Mouse (Mus musculus): ENCODE data around the gene Flna. TPM values are rescaled to one million over a fixed set of nuclear protein-coding genes. Genes with fewer than 3 reads are reported as not detected.

The Flna gene
- polyA plus RNA-seq, 1 experiment from 2014 or later = 331 TPM

DNA sequence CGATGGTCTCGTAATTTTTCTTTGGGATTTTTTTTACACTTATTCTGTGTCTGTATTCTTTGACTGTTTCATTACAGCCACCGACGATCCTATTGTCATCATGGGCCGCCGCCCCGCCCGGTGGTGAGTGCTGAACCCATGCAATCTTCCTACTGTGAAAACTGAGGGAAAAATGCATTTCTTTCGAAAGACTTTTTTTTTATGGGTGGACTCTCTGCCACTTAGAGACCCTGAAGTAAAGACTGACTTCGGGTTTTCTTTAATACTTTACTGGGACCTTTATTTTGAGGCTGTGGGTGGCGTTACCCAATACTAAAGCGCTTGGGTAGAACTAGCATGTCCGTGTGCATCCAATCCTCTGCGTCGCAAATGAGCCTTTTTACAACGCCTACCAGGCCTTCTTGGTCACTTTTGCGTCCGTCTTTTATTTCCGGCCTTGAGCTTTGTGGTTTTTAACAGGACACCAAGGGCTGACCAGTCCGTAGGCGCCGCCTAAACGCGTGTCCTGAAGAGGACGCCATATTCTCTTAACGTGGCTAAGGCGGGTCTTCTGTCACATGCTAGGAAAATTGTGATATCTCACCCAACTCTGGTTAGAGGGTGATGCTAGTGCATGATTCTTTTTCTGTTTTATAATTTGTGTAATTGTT is 21.4 kb upstream of the Flna start:
- peak; percentile 38 for DNase-seq (ENCODE audit: low spot score)
- peak overlapping the region; percentile 68 for H3K4me3 ChIP-seq
- H3K9me3 ChIP-seq = no peaks in the 10 kb centered on the region
- no peaks in the 10 kb centered on the region; the same call in 1 of the 2 replicates for H3K4me1 ChIP-seq
- H3K27me3 ChIP-seq (replicated peaks; ENCODE audit: low read depth, poor library complexity, severe bottlenecking) = no peaks in the 10 kb centered on the region
- WGBS = 21% methylated on average over 27 of the region's 27 CpGs
- peak overlapping the region; percentile 92 for H3K27ac ChIP-seq (replicated peaks)
- peaks cover 18% of the 10 kb centered on the region for H3K36me3 ChIP-seq (replicated peaks)

DNA sequence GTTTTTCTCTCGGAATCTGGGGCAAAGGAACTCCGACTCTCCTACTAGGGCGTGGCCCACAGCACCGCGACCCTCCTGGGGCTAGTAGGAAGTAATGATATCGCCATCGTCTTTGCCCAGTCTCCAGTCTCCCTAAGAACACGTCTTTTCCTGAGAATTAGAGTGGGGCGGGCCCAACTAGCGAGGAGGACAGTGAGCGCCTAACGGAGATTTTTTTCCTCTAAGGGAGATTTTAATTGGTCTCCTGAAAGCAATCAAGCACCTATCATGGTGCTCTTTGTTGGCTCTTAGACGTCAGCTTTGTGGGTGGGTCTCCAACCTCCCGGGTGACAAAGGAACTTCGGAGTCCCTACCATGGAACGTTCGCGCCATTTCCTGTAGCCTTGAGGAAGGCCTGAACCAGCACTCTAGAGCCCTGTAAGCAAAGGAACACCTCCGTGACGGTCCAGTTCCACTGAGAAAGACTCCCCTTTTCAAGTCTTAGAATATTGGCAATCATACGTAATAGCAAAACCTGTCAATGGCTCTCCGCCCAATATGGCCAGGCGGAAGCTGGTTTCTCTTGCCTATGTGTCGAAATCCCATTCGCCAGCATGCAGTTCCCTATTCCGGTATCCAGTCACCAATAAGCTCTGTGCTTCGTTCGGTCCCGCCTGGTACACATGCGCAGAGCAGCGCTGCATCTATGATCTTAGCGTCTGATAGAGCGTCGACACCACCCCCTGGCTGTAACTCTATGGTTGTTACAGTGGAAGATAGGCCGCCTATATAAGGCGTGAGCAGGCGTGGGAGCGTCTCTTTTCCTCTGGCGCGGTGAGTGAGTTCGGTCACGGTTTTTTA is 20.7 kb upstream of the Flna start, which contains the start of gene Rpl10:
Rpl10 (plus strand) TSS at position 751 of the 840 bp plus-strand sequence.
- peak; percentile 92 for DNase-seq (ENCODE audit: low spot score)
- no peaks in the 10 kb centered on the region for H3K9me3 ChIP-seq
- H3K27ac ChIP-seq (replicated peaks) = peak within 1 kb of the TSS; percentile 92
- H3K4me3 ChIP-seq = peak within 1 kb of the TSS; percentile 68
- H3K36me3 ChIP-seq (replicated peaks) = peaks cover 18% of the 10 kb centered on the region
- 18% methylated on average over 42 of the region's 42 CpGs for WGBS
- H3K27me3 ChIP-seq (replicated peaks; ENCODE audit: low read depth, poor library complexity, severe bottlenecking) = no peaks in the 10 kb centered on the region
- H3K4me1 ChIP-seq = no peaks in the 10 kb centered on the region; the same call in 1 of the 2 replicates

GRCm38 (mm10) chrX:74269736-74270061 is 20.1 kb upstream of the Flna start:
- Histone ChIP-seq H3K4me1 (no peaks in the 10 kb centered on the region; the same call in 1 of the 2 replicates), H3K9me3 (no peaks in the 10 kb centered on the region), H3K27ac (replicated peaks) (peak overlapping the region; percentile 92), H3K36me3 (replicated peaks) (peaks cover 18% of the 10 kb centered on the region), H3K4me3 (peak overlapping the region; percentile 68), H3K27me3 (replicated peaks; ENCODE audit: low read depth, poor library complexity, severe bottlenecking) (no peaks in the 10 kb centered on the region)
- peak; percentile 23 for DNase-seq (ENCODE audit: low spot score)
- 32% methylated on average over 3 of the region's 3 CpGs for WGBS

- peaks cover 5% of the 10 kb centered on the region; the same call in 1 of the 2 replicates for H3K4me1 ChIP-seq
- WGBS = 92% methylated on average over 3 of the region's 3 CpGs
- H3K27me3 ChIP-seq (replicated peaks; ENCODE audit: low read depth, poor library complexity, severe bottlenecking) = no peaks in the 10 kb centered on the region
- H3K9me3 ChIP-seq = no peaks in the 10 kb centered on the region
- DNase-seq (ENCODE audit: low spot score) = no peak
- peaks cover 39% of the 10 kb centered on the region for H3K36me3 ChIP-seq (replicated peaks)
- no peak overlapping the region for H3K27ac ChIP-seq (replicated peaks)
- no peak overlapping the region for H3K4me3 ChIP-seq
Measured at GRCm38 (mm10) chrX:74257746-74258145, 8.1 kb upstream of the Flna start.

DNA sequence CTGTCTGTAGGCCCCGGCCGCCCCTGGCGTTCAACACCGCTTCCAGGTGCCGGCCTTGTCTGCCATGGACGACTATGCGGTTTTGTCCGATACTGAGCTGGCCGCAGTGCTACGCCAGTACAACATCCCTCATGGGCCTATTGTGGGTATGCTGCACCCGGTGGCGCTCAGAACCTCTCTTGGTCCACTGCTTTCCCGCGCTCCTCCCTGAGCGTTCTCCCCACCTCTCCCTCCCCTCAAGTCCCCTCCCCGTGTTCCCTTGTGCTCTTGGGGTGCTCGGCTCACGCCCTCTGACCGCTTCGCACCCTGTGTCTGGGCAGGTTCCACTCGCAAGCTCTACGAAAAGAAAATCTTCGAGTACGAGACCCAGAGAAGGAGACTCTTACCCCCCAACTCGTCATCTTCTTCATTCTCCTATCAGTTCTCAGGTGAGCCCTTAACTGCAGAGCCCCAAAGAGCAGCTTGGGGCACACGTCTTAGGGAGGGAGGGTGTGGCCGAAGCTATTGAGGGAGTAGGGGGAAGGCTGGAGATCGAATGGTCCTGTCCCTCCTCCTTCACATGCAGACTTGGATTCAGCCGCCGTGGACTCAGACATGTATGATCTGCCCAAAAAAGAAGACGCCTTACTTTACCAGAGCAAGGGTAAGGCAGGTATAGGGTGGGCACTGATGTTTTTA is 5.4 kb upstream of the Flna start:
- WGBS = 24% methylated on average over 31 of the region's 31 CpGs
- Histone ChIP-seq H3K9me3 (no peaks in the 10 kb centered on the region), H3K27me3 (replicated peaks; ENCODE audit: low read depth, poor library complexity, severe bottlenecking) (no peaks in the 10 kb centered on the region), H3K4me3 (peak overlapping the region; percentile 73), H3K36me3 (replicated peaks) (peaks cover 33% of the 10 kb centered on the region), H3K27ac (replicated peaks) (peak overlapping the region; percentile 91), H3K4me1 (peaks cover 7% of the 10 kb centered on the region; the same call in 1 of the 2 replicates)
- no peak for DNase-seq (ENCODE audit: low spot score)

DNA sequence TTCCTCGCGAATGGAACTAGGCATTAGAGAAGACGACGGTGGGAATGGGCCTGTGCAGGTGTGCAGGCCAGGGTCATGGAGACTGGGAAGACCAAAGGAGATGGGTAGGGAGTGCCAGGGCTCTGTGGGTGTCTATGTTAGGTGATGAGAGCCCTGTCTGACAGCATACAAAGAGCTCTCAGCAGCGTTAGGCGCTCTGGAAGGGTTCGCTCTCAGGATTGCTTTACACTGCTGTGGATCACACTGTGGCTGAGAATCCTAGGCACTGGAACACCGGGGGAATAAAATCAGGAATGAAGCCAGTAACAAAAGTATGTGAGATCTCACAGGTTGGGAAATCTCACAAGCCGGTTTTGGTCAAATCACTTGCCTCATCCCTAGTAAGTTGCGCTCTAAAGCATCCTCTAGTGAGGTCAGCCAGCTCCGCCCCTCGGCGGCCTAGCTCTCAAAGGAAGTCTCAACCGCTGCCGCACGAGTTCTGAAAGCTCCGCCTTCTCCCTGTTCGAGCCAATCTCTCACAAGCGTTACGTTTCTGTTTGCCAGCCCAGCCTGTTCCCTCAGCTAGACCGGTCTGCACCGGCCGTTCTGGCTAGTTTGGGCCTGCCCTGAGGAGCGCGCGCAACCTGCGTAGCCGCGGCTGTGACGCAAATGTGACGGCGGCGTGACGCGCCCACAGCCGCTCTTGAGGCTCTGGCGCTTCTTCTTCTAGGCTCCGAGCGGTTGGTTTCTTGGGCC is 4.7 kb upstream of the Flna start, which contains the start of gene Emd:
Emd (plus strand) TSS at position 535 of the 735 bp plus-strand sequence.
- H3K4me3 ChIP-seq = peak within 1 kb of the TSS; percentile 73
- WGBS = 20% methylated on average over 39 of the region's 39 CpGs
- peak within 1 kb of the TSS; percentile 91 for H3K27ac ChIP-seq (replicated peaks)
- H3K4me1 ChIP-seq = peaks cover 11% of the 10 kb centered on the region; the same call in 1 of the 2 replicates
- no peaks in the 10 kb centered on the region for H3K27me3 ChIP-seq (replicated peaks; ENCODE audit: low read depth, poor library complexity, severe bottlenecking)
- DNase-seq (ENCODE audit: low spot score) = peak; percentile 92
- H3K9me3 ChIP-seq = peaks cover 2% of the 10 kb centered on the region; the same call in 1 of the 2 replicates
- peaks cover 29% of the 10 kb centered on the region for H3K36me3 ChIP-seq (replicated peaks)

- H3K4me3 ChIP-seq = peak overlapping the region; percentile 61
- H3K4me1 ChIP-seq = peaks cover 15% of the 10 kb centered on the region
- H3K27me3 ChIP-seq (replicated peaks; ENCODE audit: low read depth, poor library complexity, severe bottlenecking) = no peaks in the 10 kb centered on the region
- H3K27ac ChIP-seq (replicated peaks) = peak overlapping the region; percentile 87; the same call in 1 of the 2 replicates
- 11% methylated on average over 3 of the region's 3 CpGs for WGBS
- peak; percentile 77 for DNase-seq (ENCODE audit: low spot score)
- peaks cover 4% of the 10 kb centered on the region for H3K36me3 ChIP-seq (replicated peaks)
- peaks cover 2% of the 10 kb centered on the region; the same call in 1 of the 2 replicates for H3K9me3 ChIP-seq
Measured at GRCm38 (mm10) chrX:74248651-74249050, 969 bp downstream of the Flna start.

- no peak for DNase-seq (ENCODE audit: low spot score)
- Histone ChIP-seq H3K27me3 (replicated peaks; ENCODE audit: low read depth, poor library complexity, severe bottlenecking) (no peaks in the 10 kb centered on the region), H3K36me3 (replicated peaks) (peaks cover 24% of the 10 kb centered on the region), H3K9me3 (peaks cover 2% of the 10 kb centered on the region; the same call in 1 of the 2 replicates), H3K4me3 (peak overlapping the region; percentile 70), H3K27ac (replicated peaks) (peak overlapping the region; percentile 83), H3K4me1 (peaks cover 18% of the 10 kb centered on the region)
- WGBS = 19% methylated on average over 15 of the region's 15 CpGs
Measured at GRCm38 (mm10) chrX:74246693-74247092, 2.9 kb downstream of the Flna start.

DNA sequence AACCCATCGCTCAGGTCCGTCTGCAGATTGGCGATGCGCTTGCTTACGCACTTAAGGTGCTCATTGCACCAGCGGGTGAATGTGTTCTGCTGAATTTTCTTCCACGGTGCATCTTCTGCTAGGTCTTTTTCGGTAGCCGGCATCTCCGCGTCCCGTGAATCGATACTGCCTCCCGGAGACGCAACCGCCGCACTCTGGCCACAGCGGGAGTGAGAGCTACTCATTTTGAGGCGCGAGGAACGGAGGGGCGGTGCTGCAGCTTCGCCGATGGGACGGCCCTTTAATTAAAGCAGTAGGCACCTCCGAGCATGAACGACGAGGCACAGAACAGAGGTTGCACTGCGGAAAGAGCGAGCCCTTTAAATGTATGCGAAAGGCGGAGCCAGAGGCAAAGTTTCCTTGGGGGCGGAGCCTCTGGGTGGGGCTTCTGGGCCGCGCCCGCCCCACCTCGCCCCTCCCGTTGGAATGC is 3.4 kb downstream of the Flna start:
- Histone ChIP-seq H3K4me3 (peak overlapping the region; percentile 70), H3K36me3 (replicated peaks) (peaks cover 29% of the 10 kb centered on the region), H3K9me3 (peaks cover 2% of the 10 kb centered on the region; the same call in 1 of the 2 replicates), H3K4me1 (peaks cover 18% of the 10 kb centered on the region), H3K27me3 (replicated peaks; ENCODE audit: low read depth, poor library complexity, severe bottlenecking) (no peaks in the 10 kb centered on the region), H3K27ac (replicated peaks) (peak overlapping the region; percentile 93)
- WGBS = 20% methylated on average over 38 of the region's 38 CpGs
- DNase-seq (ENCODE audit: low spot score) = peak; percentile 89

GRCm38 (mm10) chrX:74245687-74246086 is 3.9 kb downstream of the Flna start:
- Histone ChIP-seq H3K4me1 (peaks cover 18% of the 10 kb centered on the region), H3K27ac (replicated peaks) (peak overlapping the region; percentile 93), H3K9me3 (peaks cover 2% of the 10 kb centered on the region; the same call in 1 of the 2 replicates), H3K27me3 (replicated peaks; ENCODE audit: low read depth, poor library complexity, severe bottlenecking) (no peaks in the 10 kb centered on the region), H3K36me3 (replicated peaks) (peaks cover 34% of the 10 kb centered on the region), H3K4me3 (peak overlapping the region; percentile 70)
- 17% methylated on average over 21 of the region's 21 CpGs for WGBS
- peak; percentile 79 for DNase-seq (ENCODE audit: low spot score)

DNA sequence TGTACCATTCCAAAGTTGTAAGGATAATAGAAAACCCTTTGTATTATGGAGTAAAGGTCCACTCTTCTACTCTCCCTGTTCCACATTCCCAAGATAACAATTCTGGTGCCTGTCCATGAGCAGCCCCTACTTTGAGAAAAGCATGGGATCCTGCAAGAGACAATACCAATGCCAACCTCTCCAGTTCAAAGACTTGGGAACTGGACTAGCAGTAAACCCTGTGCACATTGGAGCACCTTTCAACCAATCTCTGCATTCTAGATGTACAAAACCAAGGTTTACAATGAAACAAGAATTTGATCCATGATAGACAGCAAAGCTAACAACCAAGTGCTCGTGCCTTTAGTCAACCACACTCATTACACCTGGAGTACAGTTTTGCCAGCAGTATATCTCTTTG is 4.5 kb downstream of the Flna start:
- H3K27ac ChIP-seq (replicated peaks) = peak overlapping the region; percentile 93
- peaks cover 17% of the 10 kb centered on the region for H3K4me1 ChIP-seq
- H3K9me3 ChIP-seq = peaks cover 2% of the 10 kb centered on the region; the same call in 1 of the 2 replicates
- H3K4me3 ChIP-seq = peak overlapping the region; percentile 70
- no peak for DNase-seq (ENCODE audit: low spot score)
- no peaks in the 10 kb centered on the region for H3K27me3 ChIP-seq (replicated peaks; ENCODE audit: low read depth, poor library complexity, severe bottlenecking)
- 24% methylated on average over 1 of the region's 1 CpGs for WGBS
- H3K36me3 ChIP-seq (replicated peaks) = peaks cover 40% of the 10 kb centered on the region

All from embryonic facial prominence, embryonic 10.5 days (tissue).